Mouse (Mus musculus) embryonic facial prominence, embryonic 12.5 days (tissue): ENCODE measurements around the gene Rhov. TPM values are rescaled to one million over a fixed set of nuclear protein-coding genes. Genes with fewer than 3 reads are reported as not detected.

ENCODE experiments used
- ATAC-seq: fragments of 200-750 bp; cut with Nextera tagmentation; 2 replicates; pipeline ENCODE4 v1.8.0; 2017; ENCODE audit not compliant: insufficient number of reproducible peaks, insufficient read depth, low FRiP score, low TSS enrichment
- H3K27ac ChIP-seq: fragments of 300-500 bp; sonication (generic); 2 replicates; pipeline ENCODE4 v1.5.1; 2016; ENCODE audit warnings: mild to moderate bottlenecking
- H3K27me3 ChIP-seq: fragments of 300-500 bp; sonication (generic); 2 replicates; pipeline ENCODE4 v1.6.1; 2016; ENCODE audit warnings: mild to moderate bottlenecking, moderate library complexity
- H3K36me3 ChIP-seq: fragments of 300-500 bp; sonication (generic); 2 replicates; pipeline ENCODE4 v1.6.1; 2016; ENCODE audit warnings: mild to moderate bottlenecking
- H3K4me1 ChIP-seq: fragments of 300-500 bp; sonication (generic); 2 replicates; pipeline ENCODE4 v1.6.1; 2016
- H3K4me2 ChIP-seq: fragments of 300-500 bp; sonication (generic); replicated peaks from 2 replicates; pipeline ENCODE4 v1.6.1; 2016; ENCODE audit warnings: mild to moderate bottlenecking, moderate library complexity
- H3K4me3 ChIP-seq: fragments of 300-500 bp; sonication (generic); 2 replicates; pipeline ENCODE4 v1.5.1; 2016; ENCODE audit warnings: mild to moderate bottlenecking
- H3K9ac ChIP-seq: fragments of 300-500 bp; sonication (generic); 2 replicates; pipeline ENCODE4 v1.6.1; 2016; ENCODE audit warnings: mild to moderate bottlenecking, moderate library complexity
- H3K9me3 ChIP-seq: fragments of 300-500 bp; sonication (generic); 2 replicates; pipeline ENCODE4 v1.6.1; 2016; ENCODE audit warnings: mild to moderate bottlenecking, moderate library complexity
- WGBS: fragments of 180-500 bp; shearing (Covaris S2); methylation state at CpG from one replicate; pipeline ENCODE4 v1.1.7; 2016; 5-methylcytosine and 5-hydroxymethylcytosine counted together
- polyA plus RNA-seq: library from polyadenylated mRNA; unstranded; fragments of >200 nt; fragmentation: Nextera tagmentation; extraction: Ambion mirVana; gene quantifications from 2 replicates; pipeline ENCODE4 v1.2.1, GENCODE M21; 2016

The Rhov gene
- polyA plus RNA-seq, 1 experiment from 2014 or later: 6.9 TPM

- no peak overlapping the region for H3K4me3 ChIP-seq
- no peaks in the 10 kb centered on the region for H3K36me3 ChIP-seq
- H3K9ac ChIP-seq: no peak overlapping the region
- peaks cover 19% of the 10 kb centered on the region for H3K27me3 ChIP-seq
- no peaks in the 10 kb centered on the region for H3K9me3 ChIP-seq
- H3K27ac ChIP-seq: no peak overlapping the region
- H3K4me2 ChIP-seq: no peak overlapping the region
- no peak for ATAC-seq
- WGBS: 13% methylated on average over 7 of the region's 7 CpGs
- no peaks in the 10 kb centered on the region for H3K4me1 ChIP-seq
These were observed 16.1 kb downstream of the Rhov start for GRCm38 (mm10) chr2:119254976-119255375.

DNA sequence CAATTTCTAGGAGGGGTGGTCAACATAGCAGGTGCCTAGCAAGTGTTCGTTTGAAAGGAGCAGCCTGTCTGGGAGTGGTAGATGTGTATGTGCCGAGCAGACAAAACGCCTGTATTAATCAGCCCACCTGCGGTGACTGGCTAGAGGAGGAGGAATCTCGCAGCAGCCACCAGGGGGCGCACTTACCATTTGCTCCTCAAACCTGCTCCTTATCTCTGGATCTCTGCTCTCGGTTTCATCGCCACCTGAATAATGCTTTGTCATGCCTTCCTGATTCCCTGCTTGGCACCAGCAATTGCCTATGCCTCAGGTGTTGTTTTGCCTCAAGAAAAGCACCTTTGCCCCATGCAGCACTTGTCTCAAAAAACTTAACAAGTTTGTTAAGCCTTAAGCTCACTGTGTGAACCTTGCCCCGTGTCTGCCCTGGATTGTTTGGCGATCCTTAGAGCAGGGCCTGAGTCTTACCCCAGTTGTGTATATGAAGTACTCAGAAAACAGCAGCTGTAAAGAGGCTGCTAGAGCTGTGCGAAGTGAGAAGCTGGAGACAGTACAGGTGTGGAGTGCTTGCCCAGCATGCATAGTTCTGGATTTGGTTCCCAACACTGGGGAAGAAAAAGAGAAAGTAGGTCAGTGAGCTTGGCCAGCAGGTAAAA lies 20.1 kb downstream of the Rhov start:
- Histone ChIP-seq H3K4me2 (0 out of 2 replicates have a peak overlapping the region, but pooled peaks have one; percentile 15), H3K36me3 (no peaks in the 10 kb centered on the region), H3K27ac (no peak overlapping the region), H3K4me1 (no peaks in the 10 kb centered on the region), H3K9me3 (no peaks in the 10 kb centered on the region), H3K4me3 (no peak overlapping the region), H3K27me3 (peaks cover 19% of the 10 kb centered on the region), H3K9ac (no peak overlapping the region)
- ATAC-seq: no peak
- WGBS: 14% methylated on average over 11 of the region's 11 CpGs

- Histone ChIP-seq H3K4me3 (no peak overlapping the region), H3K4me1 (no peaks in the 10 kb centered on the region), H3K9me3 (no peaks in the 10 kb centered on the region), H3K4me2 (no peak overlapping the region), H3K36me3 (no peaks in the 10 kb centered on the region), H3K27ac (no peak overlapping the region), H3K27me3 (peaks cover 17% of the 10 kb centered on the region), H3K9ac (no peak overlapping the region)
- no peak for ATAC-seq
- 61% methylated on average over 5 of the region's 5 CpGs for WGBS
These were observed 20.7 kb downstream of the Rhov start for GRCm38 (mm10) chr2:119250377-119250776.

- Histone ChIP-seq H3K9ac (no peak overlapping the region), H3K27me3 (peaks cover 11% of the 10 kb centered on the region; the same call in 1 of the 2 replicates), H3K36me3 (no peaks in the 10 kb centered on the region), H3K4me3 (no peak overlapping the region), H3K4me1 (no peaks in the 10 kb centered on the region), H3K4me2 (no peak overlapping the region), H3K27ac (no peak overlapping the region), H3K9me3 (no peaks in the 10 kb centered on the region)
- ATAC-seq: no peak
- WGBS: 62% methylated on average over 4 of the region's 4 CpGs
These were observed 21.4 kb downstream of the Rhov start for GRCm38 (mm10) chr2:119249592-119250061.

DNA sequence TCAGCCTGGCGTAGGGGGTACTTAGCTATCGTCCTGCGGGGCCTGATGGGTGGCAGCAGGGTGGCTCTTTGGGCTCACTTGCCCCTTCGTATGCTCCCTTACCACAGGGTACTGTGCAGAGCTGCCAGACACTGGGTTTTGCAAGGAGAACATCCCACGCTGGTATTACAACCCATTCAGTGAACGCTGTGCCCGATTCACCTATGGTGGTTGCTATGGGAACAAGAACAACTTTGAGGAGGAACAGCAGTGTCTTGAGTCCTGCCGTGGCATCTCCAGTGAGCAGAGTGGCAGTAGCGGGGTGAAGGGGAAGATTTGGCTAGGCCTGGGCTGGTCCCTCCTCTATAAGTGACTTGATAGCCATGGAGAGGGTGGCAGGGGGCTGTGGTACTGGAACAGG lies 23.2 kb downstream of the Rhov start:
- H3K9ac ChIP-seq: no peak overlapping the region
- no peak overlapping the region for H3K4me3 ChIP-seq
- no peaks in the 10 kb centered on the region for H3K27me3 ChIP-seq
- no peaks in the 10 kb centered on the region for H3K36me3 ChIP-seq
- WGBS: 85% methylated on average over 9 of the region's 9 CpGs
- H3K4me1 ChIP-seq: no peaks in the 10 kb centered on the region
- H3K4me2 ChIP-seq: no peak overlapping the region
- no peak for ATAC-seq
- no peak overlapping the region for H3K27ac ChIP-seq
- no peaks in the 10 kb centered on the region for H3K9me3 ChIP-seq

DNA sequence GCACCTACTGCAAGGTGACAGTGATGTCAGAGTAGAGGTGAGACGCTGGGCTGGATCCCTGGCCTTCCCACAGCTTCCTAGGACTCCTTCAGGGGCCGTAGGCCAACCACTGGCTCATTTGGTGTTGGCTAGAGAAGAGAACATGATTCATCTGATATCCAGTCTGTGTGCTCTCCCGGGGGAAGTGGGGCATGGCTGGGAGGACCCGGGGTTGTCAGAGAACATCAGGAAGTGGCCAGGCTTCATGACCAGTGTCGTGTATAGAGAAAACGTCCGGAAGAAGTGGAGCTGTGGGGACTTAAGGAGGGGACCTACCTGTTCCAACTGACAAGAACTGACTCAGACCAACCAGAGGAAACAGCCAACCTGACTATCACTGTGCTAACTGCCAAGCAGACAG lies 25.8 kb downstream of the Rhov start:
- H3K36me3 ChIP-seq: no peaks in the 10 kb centered on the region
- no peak overlapping the region for H3K9ac ChIP-seq
- ATAC-seq: no peak
- H3K4me2 ChIP-seq: no peak overlapping the region
- H3K9me3 ChIP-seq: no peaks in the 10 kb centered on the region
- no peak overlapping the region for H3K27ac ChIP-seq
- H3K4me1 ChIP-seq: no peaks in the 10 kb centered on the region
- H3K27me3 ChIP-seq: peaks cover 6% of the 10 kb centered on the region; the same call in 1 of the 2 replicates
- WGBS: 85% methylated on average over 7 of the region's 7 CpGs
- H3K4me3 ChIP-seq: no peak overlapping the region

GRCm38 (mm10) chr2:119242548-119242947 lies 28.5 kb downstream of the Rhov start:
- no peak overlapping the region for H3K4me3 ChIP-seq
- H3K27ac ChIP-seq: no peak overlapping the region
- no peak for ATAC-seq
- H3K4me1 ChIP-seq: peaks cover 2% of the 10 kb centered on the region; the same call in 1 of the 2 replicates
- no peaks in the 10 kb centered on the region for H3K36me3 ChIP-seq
- H3K4me2 ChIP-seq: no peak overlapping the region
- H3K9ac ChIP-seq: no peak overlapping the region
- WGBS: 76% methylated on average over 9 of the region's 9 CpGs
- no peaks in the 10 kb centered on the region for H3K9me3 ChIP-seq
- H3K27me3 ChIP-seq: peaks cover 33% of the 10 kb centered on the region

DNA sequence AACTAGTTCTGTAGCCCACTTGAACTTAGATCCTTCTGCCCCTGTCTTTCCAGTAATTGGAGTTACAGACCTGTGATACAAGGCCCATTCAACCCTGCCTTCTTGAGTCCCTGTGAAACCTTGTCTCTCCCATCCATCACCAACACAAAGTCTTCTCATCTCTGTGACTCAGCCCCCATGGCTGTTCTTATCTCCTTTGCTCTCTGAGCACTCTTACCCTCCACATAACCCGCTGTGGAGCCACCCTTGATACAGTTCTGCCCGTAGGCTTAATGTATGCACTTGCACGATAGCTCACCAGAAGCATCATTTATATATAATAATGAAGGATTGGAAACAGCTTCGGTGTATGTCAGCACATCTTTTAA lies 30.3 kb downstream of the Rhov start:
- 90% methylated on average over 4 of the region's 4 CpGs for WGBS
- H3K27ac ChIP-seq: no peak overlapping the region
- H3K4me2 ChIP-seq: no peak overlapping the region
- H3K27me3 ChIP-seq: peaks cover 50% of the 10 kb centered on the region
- no peaks in the 10 kb centered on the region for H3K9me3 ChIP-seq
- H3K36me3 ChIP-seq: no peaks in the 10 kb centered on the region
- peaks cover 12% of the 10 kb centered on the region; the same call in 1 of the 2 replicates for H3K4me1 ChIP-seq
- no peak for ATAC-seq
- H3K9ac ChIP-seq: no peak overlapping the region
- H3K4me3 ChIP-seq: no peak overlapping the region

- Histone ChIP-seq H3K9me3 (no peaks in the 10 kb centered on the region), H3K4me1 (peaks cover 12% of the 10 kb centered on the region; the same call in 1 of the 2 replicates), H3K9ac (no peak overlapping the region), H3K36me3 (no peaks in the 10 kb centered on the region), H3K27me3 (peaks cover 56% of the 10 kb centered on the region), H3K4me2 (no peak overlapping the region), H3K4me3 (no peak overlapping the region), H3K27ac (no peak overlapping the region)
- no peak for ATAC-seq
- 57% methylated on average over 4 of the region's 4 CpGs for WGBS
These were observed 30.8 kb downstream of the Rhov start for GRCm38 (mm10) chr2:119240075-119240818.

GRCm38 (mm10) chr2:119238671-119239070 lies 32.4 kb downstream of the Rhov start:
- WGBS: 69% methylated on average over 2 of the region's 2 CpGs
- no peak overlapping the region for H3K27ac ChIP-seq
- H3K9ac ChIP-seq: no peak overlapping the region
- no peaks in the 10 kb centered on the region for H3K9me3 ChIP-seq
- H3K36me3 ChIP-seq: no peaks in the 10 kb centered on the region
- H3K4me2 ChIP-seq: peak overlapping the region; percentile 4; the same call in 1 of the 2 replicates
- peaks cover 12% of the 10 kb centered on the region; the same call in 1 of the 2 replicates for H3K4me1 ChIP-seq
- H3K4me3 ChIP-seq: peak overlapping the region; percentile 4; the same call in 1 of the 2 replicates
- peaks cover 64% of the 10 kb centered on the region for H3K27me3 ChIP-seq
- no peak for ATAC-seq

DNA sequence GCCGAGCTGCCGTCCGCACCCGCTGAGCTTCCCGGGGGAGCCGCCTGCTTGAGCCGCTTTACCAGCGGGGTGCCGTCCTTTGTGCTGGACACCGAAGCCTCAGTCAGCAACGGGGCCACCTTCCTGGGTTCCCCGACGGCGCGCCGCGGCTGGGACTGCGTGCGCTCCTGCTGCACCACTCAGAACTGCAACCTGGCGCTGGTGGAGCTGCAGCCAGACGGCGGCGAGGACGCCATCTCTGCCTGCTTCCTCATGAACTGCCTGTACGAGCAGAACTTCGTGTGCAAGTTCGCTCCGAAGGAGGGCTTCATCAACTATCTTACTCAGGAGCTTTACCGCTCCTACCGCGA lies 33.2 kb downstream of the Rhov start:
- no peak overlapping the region for H3K27ac ChIP-seq
- 3% methylated on average over 31 of the region's 31 CpGs for WGBS
- no peaks in the 10 kb centered on the region for H3K36me3 ChIP-seq
- no peak for ATAC-seq
- peak overlapping the region; percentile 54 for H3K9ac ChIP-seq
- no peaks in the 10 kb centered on the region for H3K9me3 ChIP-seq
- peak overlapping the region; percentile 46 for H3K4me3 ChIP-seq
- H3K27me3 ChIP-seq: peaks cover 64% of the 10 kb centered on the region
- H3K4me2 ChIP-seq: peak overlapping the region; percentile 77
- peaks cover 12% of the 10 kb centered on the region; the same call in 1 of the 2 replicates for H3K4me1 ChIP-seq
